Mouse (Mus musculus) forebrain, embryonic 12.5 days (tissue): ENCODE results near the gene Abca12. TPM values are rescaled to one million over a fixed set of nuclear protein-coding genes. Genes with fewer than 3 reads are reported as not detected.

Experiments used
- ATAC-seq: fragments of 200-750 bp; cut with Nextera tagmentation; 2 replicates; pipeline ENCODE4 v1.8.0; 2017; ENCODE audit warnings: moderate TSS enrichment; ENCODE audit not compliant: low FRiP score
- H3K27ac ChIP-seq: fragments of 300-500 bp; sonication (generic); 2 replicates; pipeline ENCODE4 v1.5.1; 2016; ENCODE audit warnings: mild to moderate bottlenecking
- H3K27me3 ChIP-seq: fragments of 300-500 bp; sonication (generic); 2 replicates; pipeline ENCODE4 v1.6.1; 2016; ENCODE audit warnings: mild to moderate bottlenecking
- H3K36me3 ChIP-seq: fragments of 300-500 bp; sonication (generic); replicated peaks from 2 replicates; pipeline ENCODE4 v1.6.1; 2016; ENCODE audit warnings: mild to moderate bottlenecking
- H3K4me1 ChIP-seq: fragments of 300-500 bp; sonication (generic); 2 replicates; pipeline ENCODE4 v1.6.1; 2016
- H3K4me2 ChIP-seq: fragments of 300-500 bp; sonication (generic); 2 replicates; pipeline ENCODE4 v1.6.1; 2016; ENCODE audit warnings: mild to moderate bottlenecking, moderate library complexity
- H3K4me3 ChIP-seq: fragments of 300-500 bp; sonication (generic); replicated peaks from 2 replicates; pipeline ENCODE4 v1.5.1; 2016; ENCODE audit warnings: mild to moderate bottlenecking
- H3K9ac ChIP-seq: fragments of 300-500 bp; sonication (generic); 2 replicates; pipeline ENCODE4 v1.6.1; 2016; ENCODE audit warnings: mild to moderate bottlenecking
- H3K9me3 ChIP-seq: fragments of 300-500 bp; sonication (generic); 2 replicates; pipeline ENCODE4 v1.6.1; 2016
- WGBS: fragments of 180-500 bp; shearing (Covaris S2); methylation state at CpG from one replicate; pipeline ENCODE4 v1.1.7; 2016; 5-methylcytosine and 5-hydroxymethylcytosine counted together
- polyA plus RNA-seq: library from polyadenylated mRNA; unstranded; fragments of >200 nt; fragmentation: Nextera tagmentation; extraction: Ambion mirVana; gene quantifications from 2 replicates; pipeline ENCODE4 v1.2.1, GENCODE M21; 2016

Abca12 gene
- polyA plus RNA-seq, 1 experiment from 2014 or later = not detected

DNA sequence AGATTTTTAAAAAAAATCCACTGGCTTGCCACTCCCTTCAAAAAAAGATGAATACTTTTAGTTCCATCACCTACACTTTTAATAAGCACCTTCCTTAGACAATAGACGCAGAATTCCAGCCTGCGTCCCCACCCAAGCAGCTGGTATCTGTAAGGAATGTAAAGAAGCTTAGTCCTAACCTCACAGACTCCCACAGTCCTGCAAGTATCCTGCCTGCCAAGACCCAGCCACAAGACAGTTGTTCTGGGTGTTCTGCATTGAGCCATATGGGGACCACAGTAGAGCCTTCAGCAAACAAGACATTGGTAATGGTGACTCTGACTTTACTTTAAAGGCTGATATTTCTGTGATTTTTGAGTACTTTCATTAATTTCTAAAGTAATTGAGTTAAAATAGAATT lies 22.2 kb downstream of the Abca12 start:
- Histone ChIP-seq H3K27me3 (no peaks in the 10 kb centered on the region), H3K4me2 (no peak overlapping the region), H3K9me3 (no peaks in the 10 kb centered on the region), H3K4me3 (no peak overlapping the region), H3K36me3 (no peaks in the 10 kb centered on the region), H3K4me1 (no peaks in the 10 kb centered on the region), H3K27ac (no peak overlapping the region), H3K9ac (no peak overlapping the region)
- WGBS = 92% methylated on average over 2 of the region's 2 CpGs
- no peak for ATAC-seq

DNA sequence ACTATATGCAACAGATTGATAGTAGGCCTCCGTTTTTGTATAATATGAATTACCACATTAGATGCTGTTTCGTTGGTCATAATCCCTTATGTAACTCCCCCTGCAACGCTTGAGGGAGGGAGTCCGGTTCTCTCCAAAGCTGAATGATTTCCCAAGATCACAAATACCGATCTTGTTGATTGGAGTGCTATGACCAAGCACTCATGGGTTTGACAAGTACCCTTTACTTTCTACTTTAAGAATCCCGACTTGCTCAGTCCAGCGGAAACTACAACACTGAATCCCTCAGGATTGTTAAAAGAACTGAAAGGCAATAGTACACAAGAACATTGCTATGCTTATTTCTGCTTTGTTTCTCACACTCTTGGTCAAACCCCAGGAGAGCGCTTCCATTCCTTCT lies 28.1 kb downstream of the Abca12 start:
- no peak for ATAC-seq
- H3K4me1 ChIP-seq = no peaks in the 10 kb centered on the region
- no peak overlapping the region for H3K4me2 ChIP-seq
- WGBS = 93% methylated on average over 8 of the region's 8 CpGs
- H3K9me3 ChIP-seq = no peaks in the 10 kb centered on the region
- H3K36me3 ChIP-seq = no peaks in the 10 kb centered on the region
- no peaks in the 10 kb centered on the region for H3K27me3 ChIP-seq
- H3K27ac ChIP-seq = no peak overlapping the region
- no peak overlapping the region for H3K9ac ChIP-seq
- no peak overlapping the region for H3K4me3 ChIP-seq

DNA sequence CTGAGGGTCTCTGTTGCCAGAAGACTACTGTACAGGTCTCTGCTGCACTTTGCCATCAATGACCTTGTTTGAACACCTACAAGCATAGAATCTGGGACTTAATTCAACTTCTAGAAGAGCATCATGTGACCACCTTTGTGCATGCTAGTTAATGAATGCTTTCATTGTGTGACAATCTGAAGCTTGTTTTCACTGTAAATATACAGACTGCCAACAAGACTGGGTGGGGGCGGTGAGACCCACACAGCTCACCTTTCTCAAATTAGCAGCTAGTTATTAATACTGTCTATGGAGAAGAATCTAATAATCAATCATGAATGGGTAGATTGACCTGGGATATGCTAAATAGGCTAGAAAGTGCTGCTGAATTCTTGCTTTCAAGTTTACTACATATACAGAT lies 30.6 kb downstream of the Abca12 start:
- Histone ChIP-seq H3K27ac (no peak overlapping the region), H3K9me3 (no peaks in the 10 kb centered on the region), H3K4me3 (no peak overlapping the region), H3K4me1 (no peaks in the 10 kb centered on the region), H3K36me3 (no peaks in the 10 kb centered on the region), H3K9ac (no peak overlapping the region), H3K4me2 (no peak overlapping the region), H3K27me3 (no peaks in the 10 kb centered on the region)
- WGBS = 97% methylated on average over 1 of the region's 1 CpGs
- ATAC-seq = no peak

DNA sequence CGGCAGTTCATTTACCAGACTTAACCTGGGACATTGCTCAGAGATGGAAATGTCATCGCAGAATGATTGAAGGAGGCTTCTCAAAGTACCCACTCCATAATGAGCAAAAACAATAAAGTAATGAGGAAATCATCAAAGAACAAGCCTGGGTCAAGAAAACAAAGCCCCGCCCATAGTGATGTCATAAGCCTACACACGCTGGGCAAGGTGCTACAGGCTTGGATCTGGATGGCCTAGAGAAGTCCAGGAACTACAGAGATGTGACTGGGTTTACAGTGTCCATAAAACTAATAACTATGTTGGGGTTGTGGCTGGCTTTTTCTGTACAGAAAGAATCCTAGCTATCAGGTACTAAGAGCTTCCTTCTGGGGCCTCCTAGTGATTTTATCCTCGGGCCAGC lies 41.6 kb downstream of the Abca12 start:
- Histone ChIP-seq H3K4me2 (no peak overlapping the region), H3K27me3 (no peaks in the 10 kb centered on the region)
- WGBS = 93% methylated on average over 5 of the region's 5 CpGs

DNA sequence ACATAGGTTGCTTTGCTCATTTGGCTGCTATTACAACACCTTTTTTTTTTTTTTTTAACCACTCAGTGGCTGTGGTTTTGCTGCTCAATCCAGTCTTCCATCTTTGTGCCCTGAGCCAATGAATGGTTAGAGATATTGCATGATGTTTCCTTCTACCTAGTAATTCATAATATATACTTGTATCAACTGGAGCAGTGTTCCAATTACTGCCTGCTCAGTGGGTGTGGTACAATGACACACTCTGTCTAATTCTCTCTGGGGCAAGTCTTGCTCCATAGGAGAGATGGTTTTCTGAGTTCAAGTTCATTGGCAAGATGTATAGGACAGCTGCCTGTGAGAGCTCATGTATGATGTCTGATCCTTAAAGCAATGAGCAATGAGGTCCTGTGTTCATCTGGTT lies 44.4 kb downstream of the Abca12 start:
- ATAC-seq = no peak
- no peaks in the 10 kb centered on the region for H3K4me1 ChIP-seq

More for the DNA sequence above, 41.6 kb downstream of the Abca12 start:
- Histone ChIP-seq H3K4me1 (no peaks in the 10 kb centered on the region), H3K9ac (no peak overlapping the region), H3K4me3 (no peak overlapping the region), H3K36me3 (no peaks in the 10 kb centered on the region), H3K9me3 (no peaks in the 10 kb centered on the region), H3K27ac (no peak overlapping the region)
- ATAC-seq = no peak

DNA sequence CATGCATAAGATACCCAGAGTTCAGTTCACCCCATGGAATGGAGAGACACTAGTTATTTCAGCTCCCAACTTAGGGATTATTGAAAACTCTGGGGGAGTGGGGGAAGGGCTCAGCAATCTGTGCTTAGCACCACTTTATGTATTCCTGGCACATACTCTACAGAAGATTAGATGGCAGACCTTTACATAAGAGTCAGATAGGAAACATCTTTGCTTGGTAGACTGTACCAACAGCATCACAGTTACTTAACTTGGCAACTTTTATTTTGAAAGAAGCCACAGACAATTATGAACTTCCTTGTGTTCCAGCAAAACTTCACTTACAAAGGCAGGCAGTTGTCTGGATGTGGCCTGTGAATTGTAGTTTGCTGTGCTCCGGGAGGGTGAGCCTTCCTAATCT lies 46.9 kb downstream of the Abca12 start:
- 71% methylated on average over 1 of the region's 1 CpGs for WGBS
- H3K27ac ChIP-seq = no peak overlapping the region
- no peaks in the 10 kb centered on the region for H3K36me3 ChIP-seq
- H3K4me3 ChIP-seq = no peak overlapping the region
- H3K4me2 ChIP-seq = no peak overlapping the region
- no peaks in the 10 kb centered on the region for H3K27me3 ChIP-seq
- no peaks in the 10 kb centered on the region for H3K9me3 ChIP-seq
- H3K9ac ChIP-seq = no peak overlapping the region
- no peaks in the 10 kb centered on the region for H3K4me1 ChIP-seq
- no peak for ATAC-seq

More for the DNA sequence above, 44.4 kb downstream of the Abca12 start:
- H3K4me2 ChIP-seq = no peak overlapping the region
- no peaks in the 10 kb centered on the region for H3K9me3 ChIP-seq
- H3K27me3 ChIP-seq = no peaks in the 10 kb centered on the region
- no peak overlapping the region for H3K27ac ChIP-seq
- no peak overlapping the region for H3K9ac ChIP-seq
- no peaks in the 10 kb centered on the region for H3K36me3 ChIP-seq
- H3K4me3 ChIP-seq = no peak overlapping the region

DNA sequence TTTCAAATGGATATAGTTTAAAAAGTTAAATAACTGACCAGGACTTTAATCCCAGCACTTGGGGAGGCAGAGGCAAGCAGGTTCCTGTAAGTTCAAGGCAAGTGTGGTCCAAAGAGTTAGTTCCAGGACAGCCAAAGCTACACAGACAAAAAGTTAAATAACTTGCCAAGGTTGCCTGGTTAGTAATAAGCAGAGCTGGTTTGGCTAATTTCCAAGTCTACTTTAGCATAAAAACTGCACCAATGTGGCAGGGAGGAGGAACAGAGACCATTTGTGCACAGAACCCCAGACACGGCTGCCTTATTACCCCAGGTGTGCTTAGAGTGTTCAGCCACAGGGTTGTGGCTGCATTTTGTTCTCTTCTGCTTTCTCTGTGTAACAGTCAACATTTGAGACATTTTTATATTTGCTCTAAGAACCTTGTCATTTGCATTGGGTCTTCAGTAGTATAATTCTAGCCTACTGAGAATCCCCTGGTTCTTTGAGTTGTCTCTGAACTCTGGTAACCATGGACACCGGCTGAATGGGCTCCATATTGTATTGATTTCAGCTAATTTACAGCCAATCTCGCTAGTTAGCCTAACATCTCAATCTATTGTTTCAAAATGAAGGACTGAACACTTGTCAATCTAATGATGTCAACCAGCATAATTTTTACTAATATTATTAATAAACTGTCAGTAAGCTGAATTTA lies 71.7 kb downstream of the Abca12 start:
- no peak overlapping the region for H3K27ac ChIP-seq
- H3K4me3 ChIP-seq = no peak overlapping the region
- H3K27me3 ChIP-seq = peaks cover 8% of the 10 kb centered on the region; the same call in 1 of the 2 replicates
- peaks cover 10% of the 10 kb centered on the region for H3K4me1 ChIP-seq
- no peak overlapping the region for H3K9ac ChIP-seq
- no peaks in the 10 kb centered on the region for H3K36me3 ChIP-seq
- WGBS = 29% methylated on average over 3 of the region's 3 CpGs
- no peak; the same call in 1 of the 2 replicates for ATAC-seq
- H3K4me2 ChIP-seq = no peak overlapping the region
- no peaks in the 10 kb centered on the region for H3K9me3 ChIP-seq

DNA sequence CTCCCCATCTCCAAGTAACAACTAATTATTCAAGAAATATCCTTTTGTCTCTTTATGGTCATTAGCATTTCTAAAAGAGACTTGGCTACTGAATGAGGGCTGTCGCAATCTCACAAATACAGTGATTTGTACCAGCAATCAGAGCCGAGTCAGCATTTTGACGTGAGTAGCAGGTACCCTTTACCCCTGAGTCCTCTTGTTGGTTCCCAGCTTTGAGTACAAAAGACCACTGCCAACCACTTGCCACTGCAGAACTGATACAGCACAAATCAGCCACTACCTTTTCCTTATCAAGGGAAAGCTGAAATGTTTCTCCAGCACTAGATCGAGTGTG lies 72.5 kb downstream of the Abca12 start:
- Histone ChIP-seq H3K4me2 (peak overlapping the region; percentile 2; the same call in 1 of the 2 replicates), H3K9ac (no peak overlapping the region), H3K36me3 (no peaks in the 10 kb centered on the region), H3K9me3 (no peaks in the 10 kb centered on the region), H3K27me3 (peaks cover 8% of the 10 kb centered on the region; the same call in 1 of the 2 replicates), H3K27ac (no peak overlapping the region), H3K4me3 (no peak overlapping the region), H3K4me1 (peaks cover 10% of the 10 kb centered on the region)
- 32% methylated on average over 4 of the region's 4 CpGs for WGBS
- peak; percentile 53; the same call in 1 of the 2 replicates for ATAC-seq

DNA sequence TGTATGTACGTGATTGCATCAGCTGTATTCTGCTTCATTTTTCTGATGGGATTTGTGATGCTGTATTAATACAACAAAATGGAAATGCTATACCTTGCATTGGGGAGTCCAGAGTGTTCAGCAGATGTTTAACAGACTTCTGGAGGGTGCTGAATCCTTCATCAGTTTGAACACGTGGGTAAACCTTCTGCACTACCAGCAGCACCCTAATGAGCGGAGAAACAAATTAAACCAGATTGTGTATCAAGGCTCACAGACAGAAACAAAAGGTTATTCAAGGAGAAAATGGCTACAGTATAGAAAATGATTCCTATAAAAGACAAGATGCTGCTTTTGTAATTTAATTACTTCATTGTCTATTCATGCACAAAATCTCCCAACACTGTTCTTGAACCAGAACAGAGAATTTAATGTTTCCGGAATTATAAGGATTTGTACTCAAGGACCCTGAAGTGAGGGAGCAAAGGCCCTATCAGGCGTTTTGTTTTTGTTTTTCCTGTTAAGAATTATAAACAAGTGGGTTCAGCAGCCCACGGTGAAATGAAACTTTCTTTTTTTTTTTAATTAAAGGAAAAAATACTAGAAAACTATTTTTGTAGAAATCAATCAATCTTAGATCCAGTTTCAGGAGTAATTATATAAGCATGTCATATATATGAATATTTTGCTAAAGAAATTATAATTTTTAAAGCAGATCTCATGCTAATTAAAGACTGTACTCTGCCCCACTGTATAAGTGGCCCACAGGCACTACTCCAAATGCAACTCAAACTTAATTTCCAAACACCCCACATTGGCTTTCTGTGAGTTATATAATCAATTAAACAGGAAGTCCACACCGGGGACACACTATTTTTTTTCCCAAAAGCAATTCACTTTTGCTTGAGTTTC lies 73.1 kb downstream of the Abca12 start:
- Histone ChIP-seq H3K9me3 (no peaks in the 10 kb centered on the region), H3K9ac (no peak overlapping the region), H3K36me3 (no peaks in the 10 kb centered on the region), H3K27me3 (peaks cover 8% of the 10 kb centered on the region; the same call in 1 of the 2 replicates), H3K4me1 (peaks cover 10% of the 10 kb centered on the region), H3K27ac (no peak overlapping the region), H3K4me2 (0 out of 2 replicates have a peak overlapping the region, but pooled peaks have one; percentile 2), H3K4me3 (no peak overlapping the region)
- WGBS = 26% methylated on average over 7 of the region's 7 CpGs
- peak; percentile 80; the same call in 1 of the 2 replicates for ATAC-seq

DNA sequence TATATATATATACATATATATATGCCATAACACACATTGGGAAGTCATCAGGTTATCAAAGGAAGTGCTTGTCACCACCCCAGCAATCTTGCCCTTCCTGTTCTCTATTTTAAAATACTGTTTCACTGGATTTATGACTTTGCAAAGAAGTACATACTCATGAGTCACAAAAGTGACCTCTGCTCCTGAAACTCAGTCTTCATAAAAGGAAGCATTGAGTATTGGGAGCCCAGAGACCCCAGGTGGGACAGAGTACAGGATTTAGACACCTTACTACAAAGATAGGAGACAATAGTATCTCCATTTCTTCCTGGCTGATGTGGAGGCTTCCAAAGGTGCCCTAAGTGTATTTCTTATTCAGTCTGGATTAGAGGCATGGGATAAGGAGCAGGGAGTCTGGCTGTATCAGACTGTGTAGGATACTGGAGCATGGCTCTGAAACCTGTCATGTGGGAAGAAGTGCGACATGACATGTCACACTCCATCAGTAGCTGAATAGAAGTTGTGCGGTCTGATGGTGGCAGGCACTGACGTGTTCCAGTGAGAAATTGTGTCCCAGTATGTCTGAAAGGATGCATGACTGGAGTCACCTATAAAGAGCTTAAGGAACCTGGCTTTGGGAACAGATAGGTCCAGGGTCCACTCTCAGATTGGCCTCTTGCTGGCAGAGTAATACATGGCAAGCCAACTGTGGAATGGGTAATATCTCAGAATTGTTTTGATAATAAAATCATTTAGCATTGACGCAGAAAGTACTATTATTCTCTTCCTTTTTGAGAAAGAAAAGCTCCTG lies 76.0 kb downstream of the Abca12 start:
- WGBS = 87% methylated on average over 4 of the region's 4 CpGs
- peaks cover 8% of the 10 kb centered on the region; the same call in 1 of the 2 replicates for H3K27me3 ChIP-seq
- H3K27ac ChIP-seq = no peak overlapping the region
- no peaks in the 10 kb centered on the region for H3K36me3 ChIP-seq
- H3K9ac ChIP-seq = no peak overlapping the region
- H3K9me3 ChIP-seq = no peaks in the 10 kb centered on the region
- ATAC-seq = no peak
- H3K4me2 ChIP-seq = no peak overlapping the region
- H3K4me3 ChIP-seq = no peak overlapping the region
- H3K4me1 ChIP-seq = peaks cover 10% of the 10 kb centered on the region

DNA sequence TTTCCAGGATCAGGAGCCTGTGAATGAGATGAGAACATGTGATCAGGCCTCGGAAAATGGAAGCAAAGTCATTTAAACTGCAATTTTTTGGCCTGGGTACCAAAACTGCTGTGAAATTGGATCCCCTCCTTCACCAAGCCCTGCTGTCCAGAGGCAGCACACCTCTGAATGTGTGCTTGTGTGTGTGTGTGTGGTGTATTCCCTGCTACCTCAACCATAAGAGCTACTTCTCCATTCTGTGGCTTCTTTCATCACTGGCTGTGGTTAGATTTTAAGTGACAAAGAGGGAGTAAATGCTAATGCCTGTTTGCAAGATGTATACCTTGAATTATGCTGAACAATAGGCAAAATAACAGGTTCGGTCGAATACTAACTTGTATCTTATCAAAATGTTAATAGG lies 84.4 kb downstream of the Abca12 start:
- no peaks in the 10 kb centered on the region for H3K27me3 ChIP-seq
- H3K27ac ChIP-seq = no peak overlapping the region
- WGBS = 88% methylated on average over 3 of the region's 3 CpGs
- H3K4me2 ChIP-seq = no peak overlapping the region
- no peaks in the 10 kb centered on the region for H3K36me3 ChIP-seq
- H3K9ac ChIP-seq = no peak overlapping the region
- no peaks in the 10 kb centered on the region for H3K9me3 ChIP-seq
- H3K4me3 ChIP-seq = no peak overlapping the region
- no peak for ATAC-seq
- H3K4me1 ChIP-seq = no peaks in the 10 kb centered on the region

DNA sequence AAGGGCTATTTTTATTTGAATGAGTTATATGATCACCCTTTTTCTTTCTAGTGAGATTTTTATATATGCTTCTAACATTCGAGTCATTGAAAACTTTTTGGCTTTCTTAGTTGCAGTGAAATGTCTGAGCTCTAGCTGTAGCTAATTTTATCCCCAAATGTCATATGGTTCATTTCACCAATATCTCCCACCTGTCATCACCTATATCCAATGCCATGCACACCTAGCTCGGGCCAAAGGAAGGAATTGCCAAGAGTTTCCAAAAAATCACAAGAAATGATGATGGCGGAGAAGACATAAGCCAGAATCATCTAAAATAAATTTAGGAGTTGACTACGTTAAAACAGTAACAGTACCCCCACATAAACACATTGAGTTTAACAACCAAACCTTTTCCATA lies 102.5 kb downstream of the Abca12 start:
- no peaks in the 10 kb centered on the region for H3K4me1 ChIP-seq
- no peaks in the 10 kb centered on the region for H3K36me3 ChIP-seq
- H3K4me3 ChIP-seq = no peak overlapping the region
- 95% methylated on average over 4 of the region's 4 CpGs for WGBS
- H3K27ac ChIP-seq = no peak overlapping the region
- no peak for ATAC-seq
- no peak overlapping the region for H3K9ac ChIP-seq
- H3K27me3 ChIP-seq = no peaks in the 10 kb centered on the region
- H3K9me3 ChIP-seq = no peaks in the 10 kb centered on the region
- no peak overlapping the region for H3K4me2 ChIP-seq
